In the genomic region with DNA sequence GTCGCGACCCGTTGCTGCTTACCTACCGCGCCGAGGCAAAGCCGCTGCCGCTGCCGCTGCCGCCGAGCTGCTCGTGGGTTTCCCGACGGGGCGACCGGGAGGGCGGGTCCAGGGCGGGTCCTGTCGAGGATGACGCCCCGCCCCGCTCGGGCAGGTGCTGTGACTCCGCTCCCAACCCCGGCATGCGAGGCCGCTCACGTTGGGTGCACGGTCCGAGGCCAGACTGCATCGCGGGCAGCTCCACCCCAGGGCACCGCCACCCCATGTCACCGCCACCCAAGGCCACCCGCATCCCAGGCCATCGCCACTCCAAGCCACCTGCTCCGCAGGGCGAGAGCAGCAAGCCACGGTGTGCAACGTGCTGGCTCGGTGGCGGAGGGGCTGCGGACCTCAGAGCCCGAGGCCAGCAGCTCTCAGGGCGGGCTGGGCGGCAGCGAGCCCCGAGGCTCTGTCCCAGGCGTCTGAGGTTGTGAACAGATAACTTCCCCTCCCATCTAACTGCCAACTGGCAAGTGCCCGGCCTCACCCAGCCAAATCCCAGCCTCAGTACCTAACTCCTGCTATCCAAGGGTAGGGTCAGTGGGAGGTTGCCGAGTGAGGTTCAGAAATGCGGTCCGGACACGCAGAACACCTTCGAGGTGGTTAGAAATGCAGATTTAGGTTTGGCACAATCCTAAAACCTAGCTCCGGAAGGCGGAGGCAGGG, we compare ENCODE assay signal across 8 mouse cellular contexts. TPM values are rescaled to one million over a fixed set of nuclear protein-coding genes. Genes with fewer than 3 reads are reported as not detected.
A peak's percentile ranks its signal among the peaks of the same experiment; 100 is the strongest.
DNase-seq lines count a peak whose midpoint lies in the region; ATAC-seq and TF ChIP-seq lines count a peak whose summit lies in the region.

Gene Galnt6 (minus strand): TSS at position 96 of the 705 bp plus-strand sequence.

- H3K4me1 ChIP-seq in G1E (ENCODE audit: insufficient read depth, low read depth, low read length), result no peaks in the 10 kb centered on the region
- peaks cover 17% of the 10 kb centered on the region for H3K4me1 ChIP-seq in forebrain, embryonic 10.5 days

- H3K9me3 ChIP-seq in G1E (replicated peaks), result peaks cover 16% of the 10 kb centered on the region
- H3K9me3 ChIP-seq in forebrain, embryonic 10.5 days, result no peaks in the 10 kb centered on the region

- 4% methylated on average over 56 of the region's 57 CpGs for WGBS in forebrain, embryonic 10.5 days
- 16% methylated on average over 57 of the region's 57 CpGs for WGBS in large intestine, adult 2 months

- peak within 1 kb of the TSS; percentile 55 for H3K4me3 ChIP-seq in gastrocnemius, adult 2 months
- H3K4me3 ChIP-seq in G1E (ENCODE audit: low read depth, low read length), result peak within 1 kb of the TSS; percentile 28; the same call in 1 of the 2 replicates
- peak within 1 kb of the TSS; percentile 52 for H3K4me3 ChIP-seq in forebrain, embryonic 10.5 days

- no peak within 1 kb of the TSS for H3K27ac ChIP-seq in gastrocnemius, adult 2 months
- H3K27ac ChIP-seq in forebrain, embryonic 10.5 days, result no peak within 1 kb of the TSS

- intact Hi-C loops in gastrocnemius, adult 2 months (cut with DNase I), result no loop called here
- intact Hi-C loops in left cerebral cortex, postnatal 25 days (cut with DNase I), result no loop called here

- H3K27me3 ChIP-seq in G1E (ENCODE audit: insufficient read depth, low read length), result no peaks in the 10 kb centered on the region
- peaks cover 65% of the 10 kb centered on the region for H3K27me3 ChIP-seq in forebrain, embryonic 10.5 days (ENCODE audit: poor library complexity, severe bottlenecking)

- H3K36me3 ChIP-seq in G1E (replicated peaks), result no peaks in the 10 kb centered on the region
- H3K36me3 ChIP-seq in forebrain, embryonic 10.5 days (replicated peaks), result no peaks in the 10 kb centered on the region

- no peak for ATAC-seq in G1E (ENCODE audit: extremely low read depth, insufficient number of reproducible peaks, low FRiP score, poor library complexity, severe bottlenecking)
- ATAC-seq in megakaryocyte-erythroid progenitor cell, adult 5-6 weeks (replicated peaks; ENCODE audit: low FRiP score, low TSS enrichment, poor library complexity, severe bottlenecking), result peak; percentile 34

- DNase-seq in gastrocnemius, adult 2 months, result peak; percentile 31
- no peak for DNase-seq in gastrocnemius, adult 18-20 months (ENCODE audit: low spot score)
- no peak for DNase-seq in G1E (ENCODE audit: low spot score)
- DNase-seq in forebrain, embryonic 10.5 days (ENCODE audit: extremely low spot score, low spot score), result no peak
- DNase-seq in large intestine, adult 2 months (ENCODE audit: low read depth, low spot score), result no peak
- peak; percentile 66 to 81 for DNase-seq in spleen, postnatal 4 days (ENCODE audit: low spot score in 2 of 2)
- DNase-seq in left cerebral cortex, postnatal 25 days (ENCODE audit: low spot score in 2 of 2), result no peak

- TF ChIP-seq CTCF in gastrocnemius, adult 2 months (IDR thresholded peaks at IDR 0.05), result no peak
- TF ChIP-seq CTCF in G1E (IDR thresholded peaks at IDR 0.05; ENCODE audit: low read depth, low read length), result no peak

RNA-seq across cellular contexts. Expression of gene Galnt6, which starts in this region (rescaled TPM):
- total RNA-seq in gastrocnemius, adult 2 months (2021), result under 1 TPM; 0.10 to 0.14 TPM
- under 1 TPM in 1 of 2 experiments, not detected in 1; 0.12 TPM for total RNA-seq in gastrocnemius, adult 18-20 months (2021)
- not detected in 2 replicates for total RNA-seq in G1E (2014; fragmentation: Nextera tagmentation)
- 0.05 TPM in 1 of 2 replicates, not detected in the other for total RNA-seq in G1E (2017)
- 0.02 TPM in 1 of 2 replicates, not detected in the other for polyA plus RNA-seq in G1E (2012)
- polyA plus RNA-seq in forebrain, embryonic 10.5 days (2016; fragmentation: Nextera tagmentation; extraction: Ambion mirVana), result not detected in 2 replicates
- 48.3 and 70.0 TPM in 2 replicates for polyA plus RNA-seq in large intestine, adult 2 months (2012; rRNA removed)
- 22.4 and 22.6 TPM in 2 replicates for total RNA-seq in megakaryocyte-erythroid progenitor cell, adult 5-6 weeks (2014; fragmentation: Nextera tagmentation)
- 26.6 and 39.5 TPM in 2 replicates for total RNA-seq in megakaryocyte-erythroid progenitor cell, adult 5-6 weeks (2017)
- 1 to 10 TPM; 2.9 to 4.0 TPM for total RNA-seq in left cerebral cortex, postnatal 25 days (2021)

Comparison
In these comparisons a context has a peak if more than half of its experiments do, and no peak if none do; other contexts are left out.
1. RNA of gene Galnt6 (total RNA-seq): 22.4 to 39.5 TPM in megakaryocyte-erythroid progenitor cell, adult 5-6 weeks; 2.9 to 4.0 TPM in left cerebral cortex, postnatal 25 days, 0.10 to 0.14 TPM in gastrocnemius, adult 2 months, 0.12 TPM in gastrocnemius, adult 18-20 months and 0.05 TPM in G1E; every median in the first group is over 4 times any median in the second.
2. RNA of gene Galnt6 (polyA plus RNA-seq): 48.3 to 70.0 TPM in large intestine, adult 2 months; 0.02 TPM in G1E and not detected in forebrain, embryonic 10.5 days; every median in the first group is over 10 times any median in the second.
3. Peak in DNase-seq and H3K4me3 ChIP-seq in gastrocnemius, adult 2 months; RNA of the gene not detected or under 1 TPM.
4. DNase-seq: peak in spleen, postnatal 4 days (2 of 2); none in gastrocnemius, adult 18-20 months (single experiment), G1E (single experiment), forebrain, embryonic 10.5 days (single experiment), large intestine, adult 2 months (single experiment) and left cerebral cortex, postnatal 25 days (0 of 2).
5. Peak in every context shown above with its lines, with median percentiles within 50 percentile points of each other: H3K4me3 ChIP-seq.